Mouse (Mus musculus) myocyte (in vitro differentiated cells): ENCODE results near the gene Fgd4. TPM values are rescaled to one million over a fixed set of nuclear protein-coding genes. Genes with fewer than 3 reads are reported as not detected.

Experiments
- H3K27me3 ChIP-seq: one replicate; pipeline ENCODE4 v1.6.1; 2011; ENCODE audit not compliant: control insufficient read depth, insufficient read depth, insufficient read length
- H3K36me3 ChIP-seq: one replicate; pipeline ENCODE4 v1.6.1; 2011; ENCODE audit not compliant: control insufficient read depth, insufficient read depth
- H3K4me2 ChIP-seq: one replicate; pipeline ENCODE4 v1.6.1; 2011; ENCODE audit warnings: low read depth, control low read depth
- H3K4me3 ChIP-seq: one replicate; pipeline ENCODE4 v1.5.1; 2011; ENCODE audit warnings: mild to moderate bottlenecking, control low read depth, moderate library complexity
- H3K79me2 ChIP-seq: one replicate; pipeline ENCODE4 v1.6.1; 2011; ENCODE audit not compliant: control insufficient read depth, insufficient read depth
- H3ac ChIP-seq: one replicate; pipeline ENCODE4 v1.6.1; 2011; ENCODE audit not compliant: control insufficient read depth, insufficient read length
- CEBPB ChIP-seq: IDR thresholded peaks from 2 replicates; pipeline ENCODE4 v1.6.1; 2011; ENCODE audit warnings: mild to moderate bottlenecking, moderate library complexity; ENCODE audit not compliant: poor library complexity, insufficient read depth, severe bottlenecking
- E2F4 ChIP-seq: IDR thresholded peaks from one replicate; pipeline ENCODE4 v1.6.1; 2011; ENCODE audit warnings: mild to moderate bottlenecking, control low read depth, moderate library complexity; ENCODE audit not compliant: insufficient read depth
- MAX ChIP-seq: IDR thresholded peaks from one replicate; pipeline ENCODE4 v1.6.1; 2011; ENCODE audit warnings: low read depth, mild to moderate bottlenecking, control low read depth
- MYOD1 ChIP-seq, 3 experiments: IDR thresholded peaks; one replicate each; pipeline ENCODE4 v1.6.1; 2011; ENCODE audit warnings: control low read depth in 2 of 3, low read depth in 2 of 3, mild to moderate bottlenecking in 2 of 3, moderate library complexity in 1 of 3; ENCODE audit not compliant: insufficient read length in 2 of 3, control insufficient read depth in 1 of 3
- MYOG ChIP-seq, 3 experiments: IDR thresholded peaks; one replicate each; pipeline ENCODE4 v1.6.1; 2011; ENCODE audit warnings: control low read depth in 2 of 3, low read depth in 2 of 3, mild to moderate bottlenecking in 2 of 3; ENCODE audit not compliant: insufficient read length in 2 of 3, control insufficient read depth in 1 of 3, insufficient read depth in 1 of 3
- POLR2A ChIP-seq: IDR thresholded peaks from one replicate; pipeline ENCODE4 v1.6.1; 2011; ENCODE audit warnings: low read depth, mild to moderate bottlenecking, control low read depth, moderate library complexity; ENCODE audit not compliant: insufficient read length
- POLR2AphosphoS2 ChIP-seq: IDR thresholded peaks from one replicate; pipeline ENCODE4 v1.6.1; 2011; ENCODE audit warnings: low read depth, control low read depth; ENCODE audit not compliant: insufficient read length
- REST ChIP-seq: IDR thresholded peaks from one replicate; pipeline ENCODE4 v1.6.1; 2011; ENCODE audit warnings: mild to moderate bottlenecking, control low read depth, moderate library complexity; ENCODE audit not compliant: insufficient read depth, insufficient read length
- SRF ChIP-seq: IDR thresholded peaks from one replicate; pipeline ENCODE4 v1.6.1; 2011; ENCODE audit warnings: low read depth; ENCODE audit not compliant: control insufficient read depth, insufficient read length
- TCF12 ChIP-seq: IDR thresholded peaks from one replicate; pipeline ENCODE4 v1.6.1; 2011; ENCODE audit warnings: mild to moderate bottlenecking, control low read depth; ENCODE audit not compliant: poor library complexity, insufficient read depth, severe bottlenecking
- TCF3 ChIP-seq: IDR thresholded peaks from one replicate; pipeline ENCODE4 v1.6.1; 2011; ENCODE audit warnings: low read depth, control low read depth; ENCODE audit not compliant: insufficient read length
- USF1 ChIP-seq: IDR thresholded peaks from one replicate; pipeline ENCODE4 v1.6.1; 2011; ENCODE audit warnings: low read depth, mild to moderate bottlenecking, control low read depth, moderate library complexity
- polyA plus RNA-seq: library from polyadenylated mRNA; unstranded; fragments of >200 nt; fragmentation: generic; extraction: Trizol; gene quantifications from one replicate; pipeline ENCODE4 v1.2.1, GENCODE M21; 2012; ENCODE audit warnings: missing spikeins

The Fgd4 gene
- 0.11 TPM for polyA plus RNA-seq

DNA sequence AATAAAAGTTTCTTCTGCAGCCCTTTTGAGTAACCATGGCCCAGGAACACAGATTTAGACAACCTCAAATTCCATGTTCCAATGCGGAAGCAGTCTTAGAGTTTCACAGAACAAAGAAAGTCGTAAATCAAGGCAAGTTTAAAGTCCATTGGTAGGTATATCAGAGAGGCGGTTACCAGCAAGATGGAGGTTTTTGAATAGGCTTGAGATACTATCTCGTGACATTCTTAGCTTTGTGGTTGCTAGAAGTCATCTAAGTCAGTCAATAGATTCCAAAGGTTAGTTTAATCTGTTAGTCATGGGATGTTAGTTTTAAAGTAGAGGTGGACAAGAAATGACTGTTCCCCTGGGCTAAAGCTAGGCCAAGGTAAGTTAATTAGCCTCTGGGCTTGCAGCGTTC is at the start of gene Fgd4:
Gene Fgd4, minus strand, starts transcription at position 89 of the 400 bp plus-strand sequence.
- no peaks in the 10 kb centered on the region for H3K36me3 ChIP-seq
- H3ac ChIP-seq: no peak within 1 kb of the TSS
- H3K4me2 ChIP-seq: peak within 1 kb of the TSS; percentile 18
- H3K79me2 ChIP-seq: no peaks in the 10 kb centered on the region
- peaks cover 9% of the 10 kb centered on the region for H3K27me3 ChIP-seq
- H3K4me3 ChIP-seq: no peak within 1 kb of the TSS
- TF ChIP-seq USF1 (no peak), TCF3 (no peak), MAX (no peak), SRF (no peak), REST (no peak), TCF12 (no peak), E2F4 (no peak), POLR2A (no peak), MYOD1 (IDR thresholded peaks at IDR 0.05; ENCODE audit: control insufficient read depth in 1 of 3, insufficient read length in 2 of 3, low read depth in 2 of 3) (no peak), POLR2AphosphoS2 (no peak), CEBPB (no peak), MYOG (IDR thresholded peaks at IDR 0.05; ENCODE audit: control insufficient read depth in 1 of 3, insufficient read depth in 1 of 3, insufficient read length in 2 of 3, low read depth in 2 of 3) (no peak)

DNA sequence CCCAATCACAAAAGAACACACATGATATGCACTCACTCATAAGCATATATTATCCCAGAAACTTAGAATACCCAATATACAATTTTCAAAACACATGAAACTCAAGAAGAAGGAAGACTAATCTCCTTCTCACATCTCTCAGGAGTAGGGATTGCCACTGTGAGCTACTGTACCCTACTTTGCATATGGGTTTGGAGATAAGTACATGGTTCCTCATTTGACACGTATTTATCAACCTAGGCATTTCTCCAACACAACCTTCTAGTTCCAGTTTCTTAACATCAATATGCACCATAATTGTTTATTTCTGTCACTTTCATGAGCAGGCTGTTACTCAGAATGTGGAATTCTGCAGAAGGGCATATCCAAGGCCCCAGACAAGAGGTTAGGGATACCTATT is 44.8 kb upstream of the Fgd4 start:
- H3K4me2 ChIP-seq: no peak overlapping the region

GRCm38 (mm10) chr16:16633730-16634129 is 33.4 kb upstream of the Fgd4 start:
- Histone ChIP-seq H3K4me3 (no peak overlapping the region), H3ac (no peak overlapping the region), H3K4me2 (no peak overlapping the region), H3K36me3 (no peaks in the 10 kb centered on the region), H3K79me2 (no peaks in the 10 kb centered on the region), H3K27me3 (no peaks in the 10 kb centered on the region)
- TF ChIP-seq CEBPB: no peak
- no peak for TF ChIP-seq USF1
- TF ChIP-seq TCF12: no peak
- no peak for TF ChIP-seq POLR2AphosphoS2
- TF ChIP-seq POLR2A: no peak
- no peak for TF ChIP-seq TCF3
- no peak for TF ChIP-seq REST
- no peak for TF ChIP-seq MYOD1 (IDR thresholded peaks at IDR 0.05; ENCODE audit: control insufficient read depth in 1 of 3, insufficient read length in 2 of 3, low read depth in 2 of 3)
- no peak for TF ChIP-seq SRF

More for the DNA sequence above, 44.8 kb upstream of the Fgd4 start:
- Histone ChIP-seq H3K27me3 (no peaks in the 10 kb centered on the region), H3K36me3 (no peaks in the 10 kb centered on the region), H3K4me3 (no peak overlapping the region), H3ac (no peak overlapping the region), H3K79me2 (no peaks in the 10 kb centered on the region)
- TF ChIP-seq MYOG (IDR thresholded peaks at IDR 0.05; ENCODE audit: control insufficient read depth in 1 of 3, insufficient read depth in 1 of 3, insufficient read length in 2 of 3, low read depth in 2 of 3) (no peak), E2F4 (no peak), REST (no peak), CEBPB (no peak), USF1 (no peak), TCF3 (no peak), POLR2AphosphoS2 (no peak), POLR2A (no peak), MAX (no peak), SRF (no peak), MYOD1 (IDR thresholded peaks at IDR 0.05; ENCODE audit: control insufficient read depth in 1 of 3, insufficient read length in 2 of 3, low read depth in 2 of 3) (no peak), TCF12 (no peak)

DNA sequence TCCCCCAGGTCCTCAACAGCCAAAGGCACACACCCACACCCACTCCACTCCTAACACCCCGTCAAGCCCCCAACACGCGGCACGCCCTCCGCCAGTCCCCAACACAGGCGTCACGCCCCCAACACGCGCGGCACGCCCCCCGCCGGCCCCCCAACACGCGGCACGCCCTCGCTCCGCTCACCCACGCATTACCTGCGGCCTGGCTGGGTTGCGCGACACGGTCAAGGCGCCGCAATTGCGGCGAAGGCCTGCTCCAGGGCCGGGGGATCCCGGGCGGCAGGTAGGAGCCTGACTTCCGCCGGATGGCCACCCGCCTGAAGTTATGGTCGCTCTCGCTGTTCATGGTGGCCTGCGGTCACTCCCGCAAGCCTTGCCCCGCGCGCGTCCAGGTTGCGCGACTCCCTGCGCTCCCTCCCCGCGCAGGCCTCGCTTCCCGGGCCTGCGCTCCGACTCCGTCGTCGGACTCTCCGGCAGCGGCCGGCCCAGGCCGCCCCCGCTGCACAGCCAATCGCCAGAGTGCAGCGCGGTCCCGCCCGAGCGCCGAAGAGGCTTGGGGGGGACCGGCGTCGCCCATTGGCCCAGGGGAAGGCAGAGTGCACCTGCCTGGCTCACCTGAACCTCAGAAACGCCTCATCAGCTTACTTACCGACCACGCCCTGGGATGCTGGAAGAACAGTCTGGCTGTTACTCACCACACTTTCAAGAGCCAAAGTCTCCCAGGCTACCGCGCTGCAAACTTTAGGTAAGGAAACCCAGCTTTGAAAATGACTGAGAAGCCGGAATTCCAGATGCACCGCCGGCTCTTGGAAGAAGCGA is 555 bp downstream of the Fgd4 start:
- TF ChIP-seq MYOD1 (IDR thresholded peaks at IDR 0.05; ENCODE audit: control insufficient read depth in 1 of 3, insufficient read length in 2 of 3, low read depth in 2 of 3) (no peak), POLR2AphosphoS2 (no peak), MYOG (IDR thresholded peaks at IDR 0.05; ENCODE audit: control insufficient read depth in 1 of 3, insufficient read depth in 1 of 3, insufficient read length in 2 of 3, low read depth in 2 of 3) (no peak), TCF3 (no peak), E2F4 (no peak), CEBPB (no peak), USF1 (no peak), SRF (no peak), TCF12 (no peak), POLR2A (no peak), MAX (no peak), REST (no peak)
- Histone ChIP-seq H3K4me2 (peak overlapping the region; percentile 5), H3K79me2 (no peaks in the 10 kb centered on the region), H3K4me3 (no peak overlapping the region), H3ac (no peak overlapping the region), H3K27me3 (peaks cover 9% of the 10 kb centered on the region), H3K36me3 (no peaks in the 10 kb centered on the region)

- no peaks in the 10 kb centered on the region for H3K36me3 ChIP-seq
- TF ChIP-seq MYOD1 (IDR thresholded peaks at IDR 0.05; ENCODE audit: control insufficient read depth in 1 of 3, insufficient read length in 2 of 3, low read depth in 2 of 3) (no peak), REST (no peak), TCF12 (no peak), MYOG (IDR thresholded peaks at IDR 0.05; ENCODE audit: control insufficient read depth in 1 of 3, insufficient read depth in 1 of 3, insufficient read length in 2 of 3, low read depth in 2 of 3) (no peak), SRF (no peak), USF1 (no peak), CEBPB (no peak), TCF3 (no peak), POLR2AphosphoS2 (no peak), POLR2A (no peak), E2F4 (no peak), MAX (no peak)
- H3K79me2 ChIP-seq: no peaks in the 10 kb centered on the region
- H3K4me3 ChIP-seq: no peak overlapping the region
- H3ac ChIP-seq: no peak overlapping the region
- no peak overlapping the region for H3K4me2 ChIP-seq
- peaks cover 9% of the 10 kb centered on the region for H3K27me3 ChIP-seq
These were observed 3.8 kb downstream of the Fgd4 start for GRCm38 (mm10) chr16:16596582-16596981.
